Mouse (Mus musculus): Measurements from ENCODE around the gene Gpr173. TPM values are rescaled to one million over a fixed set of nuclear protein-coding genes. Genes with fewer than 3 reads are reported as not detected.
"Not testable (repeated sequence)": the region's sequence is repeated elsewhere in the genome, so short reads cannot be mapped to it uniquely, and the experiment has no call there.

Gene Gpr173
- total and polyA plus RNA-seq, 2 experiments, result 0.23 TPM; not detected in 1

GRCm38 (mm10) chrX:152336546-152337332 lies 31.8 kb downstream of the Gpr173 start:
- Histone ChIP-seq H3K4me3 (ENCODE audit: insufficient read depth, low read depth, low read length) (peak overlapping the region; percentile 30), H3K36me3 (ENCODE audit: control insufficient read depth, insufficient read depth, low read length) (peaks cover 6% of the 10 kb centered on the region), H3K27me3 (ENCODE audit: control insufficient read depth, insufficient read depth, low read length) (no peaks in the 10 kb centered on the region), H3K4me1 (ENCODE audit: control insufficient read depth, insufficient read depth, low read length) (peaks cover 3% of the 10 kb centered on the region; the same call in 1 of the 2 replicates), H3K9ac (ENCODE audit: low read depth, low read length) (peak overlapping the region; percentile 51), H3K79me2 (ENCODE audit: control insufficient read depth, insufficient read depth, low read length) (no peaks in the 10 kb centered on the region), H3K27ac (replicated peaks; ENCODE audit: insufficient read depth, low read depth, low read length) (peak overlapping the region; percentile 44)
- TF ChIP-seq POLR2A (IDR thresholded peaks at IDR 0.05; ENCODE audit: extremely low read depth, insufficient read depth, low read length) (0 out of 2 replicates have a peak, but pooled peaks have one; percentile 16), CTCF (IDR thresholded peaks at IDR 0.05; ENCODE audit: low read depth, low read length) (no peak)
- peak; percentile 31 for DNase-seq (ENCODE audit: extremely low read depth, low read depth, low spot score)
- 32% methylated on average over 33 of the region's 33 CpGs for WGBS

DNA sequence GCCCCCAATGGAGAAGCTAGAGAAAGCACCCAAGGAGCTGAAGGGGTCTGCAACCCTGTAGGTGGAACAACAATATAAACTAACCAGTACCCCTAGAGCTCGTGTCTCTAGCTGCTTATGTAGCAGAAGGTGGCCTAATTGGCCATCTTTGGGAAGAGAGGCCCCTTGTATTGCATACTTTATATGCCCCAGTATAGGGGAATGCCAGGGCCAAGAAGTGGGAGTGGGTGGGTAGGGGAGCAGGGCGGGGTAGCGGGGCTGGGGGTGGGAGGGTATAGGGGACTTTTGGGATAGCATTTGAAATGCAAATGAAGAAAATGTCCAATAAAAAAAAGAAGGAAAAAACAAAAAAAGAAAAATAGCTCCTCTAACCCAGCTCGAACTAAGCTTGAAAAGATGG lies 32.4 kb downstream of the Gpr173 start:
- not testable (repeated sequence) for H3K36me3 ChIP-seq (ENCODE audit: control insufficient read depth, insufficient read depth, low read length); H3K79me2 ChIP-seq (ENCODE audit: control insufficient read depth, insufficient read depth, low read length)

GRCm38 (mm10) chrX:152329400-152329799 lies 39.1 kb downstream of the Gpr173 start:
- not testable (repeated sequence) for H3K27ac ChIP-seq (replicated peaks; ENCODE audit: insufficient read depth, low read depth, low read length); H3K27me3 ChIP-seq (ENCODE audit: control insufficient read depth, insufficient read depth, low read length)

More for the DNA sequence above, 32.4 kb downstream of the Gpr173 start:
- H3K4me1 ChIP-seq (ENCODE audit: control insufficient read depth, insufficient read depth, low read length); H3K27me3 ChIP-seq (ENCODE audit: control insufficient read depth, insufficient read depth, low read length); H3K9ac ChIP-seq (ENCODE audit: low read depth, low read length); H3K4me3 ChIP-seq (ENCODE audit: insufficient read depth, low read depth, low read length); H3K27ac ChIP-seq (replicated peaks; ENCODE audit: insufficient read depth, low read depth, low read length); DNase-seq (ENCODE audit: extremely low read depth, low read depth, low spot score): not testable (repeated sequence)
- 66% methylated on average over 4 of the region's 4 CpGs for WGBS

DNA sequence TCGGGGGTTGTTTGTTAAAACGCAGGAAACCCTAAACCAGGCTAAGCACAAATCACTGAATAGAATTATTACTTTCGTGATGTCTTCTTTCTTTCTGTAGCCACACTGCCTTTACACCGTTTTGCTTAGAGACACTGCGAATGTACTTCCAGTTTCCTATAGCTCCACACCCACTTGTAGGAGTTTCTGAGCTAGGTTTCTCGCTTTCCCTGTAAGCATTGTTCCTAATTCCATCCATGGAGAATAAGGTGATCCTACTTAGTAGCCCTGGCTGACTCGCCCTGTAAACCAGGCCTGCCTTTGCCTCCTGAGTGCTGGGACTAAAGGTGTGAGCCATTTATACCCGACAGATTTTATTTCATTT lies 40.8 kb downstream of the Gpr173 start:
- Histone ChIP-seq H3K79me2 (ENCODE audit: control insufficient read depth, insufficient read depth, low read length) (no peaks in the 10 kb centered on the region), H3K9ac (ENCODE audit: low read depth, low read length) (no peak overlapping the region), H3K4me3 (ENCODE audit: insufficient read depth, low read depth, low read length) (peak overlapping the region; percentile 9; the same call in 1 of the 2 replicates), H3K4me1 (ENCODE audit: control insufficient read depth, insufficient read depth, low read length) (no peaks in the 10 kb centered on the region), H3K27me3 (ENCODE audit: control insufficient read depth, insufficient read depth, low read length) (no peaks in the 10 kb centered on the region), H3K36me3 (ENCODE audit: control insufficient read depth, insufficient read depth, low read length) (no peaks in the 10 kb centered on the region), H3K27ac (replicated peaks; ENCODE audit: insufficient read depth, low read depth, low read length) (no peak overlapping the region)
- WGBS, result 16% methylated on average over 8 of the region's 8 CpGs
- no peak for DNase-seq (ENCODE audit: extremely low read depth, low read depth, low spot score)
- TF ChIP-seq POLR2A (IDR thresholded peaks at IDR 0.05; ENCODE audit: extremely low read depth, insufficient read depth, low read length) (no peak), CTCF (IDR thresholded peaks at IDR 0.05; ENCODE audit: low read depth, low read length) (no peak)

More at GRCm38 (mm10) chrX:152329400-152329799, 39.1 kb downstream of the Gpr173 start:
- DNase-seq (ENCODE audit: extremely low read depth, low read depth, low spot score); H3K36me3 ChIP-seq (ENCODE audit: control insufficient read depth, insufficient read depth, low read length); H3K9ac ChIP-seq (ENCODE audit: low read depth, low read length); H3K4me1 ChIP-seq (ENCODE audit: control insufficient read depth, insufficient read depth, low read length); H3K4me3 ChIP-seq (ENCODE audit: insufficient read depth, low read depth, low read length); H3K79me2 ChIP-seq (ENCODE audit: control insufficient read depth, insufficient read depth, low read length): not testable (repeated sequence)

DNA sequence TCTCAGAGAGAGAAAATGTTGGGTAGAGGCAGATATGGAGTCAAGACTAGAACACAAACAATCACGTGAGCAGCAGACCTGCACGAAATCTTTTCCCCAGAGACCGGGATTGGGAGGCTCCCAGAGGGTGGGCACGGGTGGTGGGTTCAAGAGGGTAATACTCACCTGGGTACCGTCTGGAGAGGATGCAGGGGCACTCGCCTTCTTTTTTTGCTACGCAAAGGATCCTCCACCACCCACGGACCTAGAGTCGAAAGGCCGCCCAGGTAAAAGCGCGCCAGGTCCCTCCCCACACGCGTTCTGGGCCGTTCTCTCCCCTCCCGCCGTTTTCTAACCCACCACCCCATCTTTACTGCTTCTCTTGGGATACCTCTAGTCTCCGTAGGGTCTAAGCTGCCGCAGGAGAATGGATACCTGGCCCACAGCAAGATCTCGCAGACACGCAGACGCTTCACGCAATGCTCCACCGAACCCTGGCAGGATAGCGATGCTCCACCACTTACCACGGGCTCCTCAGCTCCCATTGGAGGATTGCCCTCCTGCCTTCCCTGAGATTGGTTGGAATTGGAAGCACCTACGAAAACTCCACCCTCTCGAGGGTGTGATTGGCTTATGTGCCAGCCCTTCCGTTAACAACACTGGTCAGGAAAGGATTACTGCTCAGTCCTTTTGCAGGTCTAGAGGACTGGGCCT lies 41.4 kb downstream of the Gpr173 start, which contains the start of gene Kantr:
Kantr (minus strand) TSS at position 500 of the 693 bp plus-strand sequence.
- H3K9ac ChIP-seq (ENCODE audit: low read depth, low read length), result peak within 1 kb of the TSS; percentile 69
- H3K36me3 ChIP-seq (ENCODE audit: control insufficient read depth, insufficient read depth, low read length), result no peaks in the 10 kb centered on the region
- H3K27me3 ChIP-seq (ENCODE audit: control insufficient read depth, insufficient read depth, low read length), result no peaks in the 10 kb centered on the region
- TF ChIP-seq POLR2A (IDR thresholded peaks at IDR 0.05; ENCODE audit: extremely low read depth, insufficient read depth, low read length), result 0 out of 2 replicates have a peak, but pooled peaks have one; percentile 10
- TF ChIP-seq CTCF (IDR thresholded peaks at IDR 0.05; ENCODE audit: low read depth, low read length), result no peak
- peak within 1 kb of the TSS; percentile 74 for H3K4me3 ChIP-seq (ENCODE audit: insufficient read depth, low read depth, low read length)
- H3K79me2 ChIP-seq (ENCODE audit: control insufficient read depth, insufficient read depth, low read length), result no peaks in the 10 kb centered on the region
- H3K4me1 ChIP-seq (ENCODE audit: control insufficient read depth, insufficient read depth, low read length), result no peaks in the 10 kb centered on the region
- under 1% methylated on average over 29 of the region's 29 CpGs for WGBS
- DNase-seq (ENCODE audit: extremely low read depth, low read depth, low spot score), result peak; percentile 84
- H3K27ac ChIP-seq (replicated peaks; ENCODE audit: insufficient read depth, low read depth, low read length), result no peak within 1 kb of the TSS

- TF ChIP-seq CTCF (IDR thresholded peaks at IDR 0.05; ENCODE audit: low read depth, low read length) (no peak), POLR2A (IDR thresholded peaks at IDR 0.05; ENCODE audit: extremely low read depth, insufficient read depth, low read length) (no peak)
- WGBS, result 100% methylated on average over 1 of the region's 1 CpGs
- no peak for DNase-seq (ENCODE audit: extremely low read depth, low read depth, low spot score)
These were observed 44.9 kb downstream of the Gpr173 start for GRCm38 (mm10) chrX:152323584-152323983.

More at GRCm38 (mm10) chrX:152323584-152323983, 44.9 kb downstream of the Gpr173 start:
- Histone ChIP-seq H3K4me3 (ENCODE audit: insufficient read depth, low read depth, low read length) (no peak overlapping the region), H3K9ac (ENCODE audit: low read depth, low read length) (no peak overlapping the region), H3K79me2 (ENCODE audit: control insufficient read depth, insufficient read depth, low read length) (no peaks in the 10 kb centered on the region), H3K36me3 (ENCODE audit: control insufficient read depth, insufficient read depth, low read length) (no peaks in the 10 kb centered on the region), H3K27me3 (ENCODE audit: control insufficient read depth, insufficient read depth, low read length) (no peaks in the 10 kb centered on the region), H3K27ac (replicated peaks; ENCODE audit: insufficient read depth, low read depth, low read length) (no peak overlapping the region), H3K4me1 (ENCODE audit: control insufficient read depth, insufficient read depth, low read length) (no peaks in the 10 kb centered on the region)

Data from liver, adult 2 months (tissue).